Mouse (Mus musculus) left cerebral cortex, postnatal 36 days (tissue): ENCODE measurements at regions not wholly inside any gene's neighbourhood (a gene's known extent, or its start where the extent isn't known, plus 50 kb on each side); places are given as distances from the start of the nearest gene placed in this dataset.

Experiments
- DNase-seq, 2 experiments: peaks; one replicate each; pipeline ENCODE4 v3.0.0; 2021 to 2022; ENCODE audit warnings: low spot score in 2 of 2, mixed read lengths in 1 of 2
- intact Hi-C: fragments of 180-260 bp; cut with DNase I; formaldehyde crosslinking; loops from one replicate; pipeline ENCODE4 v1.15.1; 2025

DNA sequence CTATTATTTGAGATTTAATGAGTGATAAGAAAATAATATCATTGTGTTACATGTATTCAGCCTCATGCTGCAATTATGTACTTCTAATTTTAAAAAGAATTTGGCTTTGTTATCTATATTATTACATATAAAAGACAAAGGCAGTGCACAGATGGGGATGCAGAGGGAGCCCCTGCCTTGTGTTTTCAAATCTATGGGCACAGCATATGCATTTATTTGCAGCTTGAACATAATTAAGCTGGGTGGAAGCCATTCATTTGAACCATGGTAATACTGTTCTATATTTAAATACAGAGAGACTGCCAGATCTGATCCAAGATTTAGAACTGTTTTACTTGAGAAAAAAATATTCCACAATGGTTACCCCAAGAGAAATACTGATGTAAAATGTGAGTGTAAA is 56.5 kb upstream of the Neil3 start:
- intact Hi-C loops, result loop anchor here (10.0 kb wide), 1 partner anchor 789 kb away; no protein-coding TSS in a partner anchor
- no peak for DNase-seq
